Mouse (Mus musculus) 3134 (cell line): ENCODE measurements around the gene Gabrp.

Source experiments
- DNase-seq: peaks from one replicate; pipeline ENCODE4 v3.0.0-alpha.2; 2011; ENCODE audit warnings: low spot score; ENCODE audit not compliant: insufficient read length; ENCODE audit errors: extremely low read depth

Gabrp gene

GRCm38 (mm10) chr11:33533577-33533976 lies 45.2 kb downstream of the Gabrp start:
- no peak for DNase-seq

- DNase-seq = no peak
Observed at GRCm38 (mm10) chr11:33529576-33529975, 49.2 kb downstream of the Gabrp start.

- DNase-seq = no peak
Observed at GRCm38 (mm10) chr11:33513376-33513991, 65.3 kb downstream of the Gabrp start, which contains the start of gene Ranbp17. Ranbp17 (minus strand) TSS chr11:33513746.

- DNase-seq = peak; percentile 80
Observed at GRCm38 (mm10) chr11:33512854-33513375, 65.8 kb downstream of the Gabrp start.

GRCm38 (mm10) chr11:33509401-33509800 lies 69.4 kb downstream of the Gabrp start:
- DNase-seq = no peak
